Mouse (Mus musculus) cortical plate, adult 2 months (tissue): ENCODE results near the gene Marcks.

Source experiments
- CTCF ChIP-seq: fragments of 200-500 bp; IDR thresholded peaks from 2 replicates; pipeline ENCODE4 v1.5.1; 2011; ENCODE audit warnings: mild to moderate bottlenecking, control low read depth, low read length; ENCODE audit not compliant: insufficient read depth; ENCODE audit errors: extremely low read depth
- POLR2A ChIP-seq: fragments of 200-500 bp; IDR thresholded peaks from 2 replicates; pipeline ENCODE4 v1.6.1; 2011; ENCODE audit warnings: mild to moderate bottlenecking, low read length, control low read depth; ENCODE audit not compliant: insufficient read depth; ENCODE audit errors: extremely low read depth

DNA sequence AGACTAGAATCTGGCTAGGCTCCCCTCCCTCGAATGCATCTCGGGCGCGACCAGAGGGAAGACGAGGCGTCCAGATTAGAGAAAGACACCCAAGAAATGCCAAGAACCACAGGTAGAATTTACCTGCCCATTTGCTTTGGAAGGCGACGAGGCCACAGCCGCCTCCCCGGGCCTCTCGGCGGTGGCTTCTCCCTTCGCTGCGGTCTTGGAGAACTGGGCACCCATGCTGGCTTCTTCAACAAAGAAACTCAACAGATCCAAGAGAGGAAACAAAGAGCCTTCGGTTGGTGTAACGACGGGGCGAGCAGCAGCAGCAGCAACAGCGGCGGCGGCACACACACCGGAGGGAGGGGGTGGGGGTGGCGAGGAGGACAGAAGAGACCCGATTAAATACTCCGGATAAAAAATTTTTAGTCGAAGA lies 399 bp downstream of the Marcks start:
- no peak for TF ChIP-seq POLR2A
- TF ChIP-seq CTCF, result no peak
